Comparison of ENCODE assay signal across 15 mouse cellular contexts in genomic region chr6:107923528-107924199, GRCm38 (mm10).
DNase-seq lines count a peak whose midpoint lies in the region; ATAC-seq and TF ChIP-seq lines count a peak whose summit lies in the region.
"Had no signal": no experiment of that assay in that cellular context is flagged by ENCODE, and none has a peak within 500 bp of the region (broad histone marks: within the 10 kb centered on the region; RNA-seq: fewer than 3 reads in every experiment).

No protein-coding gene starts in this region.

- H3K9me3 ChIP-seq in hindbrain, embryonic 11.5 days (ENCODE audit: control insufficient read depth, low read length): no peaks in the 10 kb centered on the region
- H3K9me3 ChIP-seq in hindbrain, embryonic 10.5 days: no peaks in the 10 kb centered on the region
- no peaks in the 10 kb centered on the region for H3K9me3 ChIP-seq in forebrain, embryonic 14.5 days (replicated peaks; ENCODE audit: control insufficient read depth, low read length)
- no peaks in the 10 kb centered on the region for H3K9me3 ChIP-seq in hindbrain, postnatal 0 days (ENCODE audit: low read length)

- no peaks in the 10 kb centered on the region for H3K4me1 ChIP-seq in hindbrain, embryonic 11.5 days (replicated peaks; ENCODE audit: control insufficient read depth, insufficient read depth, low read length)
- no peaks in the 10 kb centered on the region for H3K4me1 ChIP-seq in hindbrain, embryonic 10.5 days (replicated peaks)
- no peaks in the 10 kb centered on the region for H3K4me1 ChIP-seq in forebrain, embryonic 14.5 days (ENCODE audit: control insufficient read depth, insufficient read depth, low read length)
- H3K4me1 ChIP-seq in hindbrain, postnatal 0 days (ENCODE audit: insufficient read depth, low read length): no peaks in the 10 kb centered on the region

- H3K27ac ChIP-seq in hindbrain, embryonic 11.5 days (ENCODE audit: low read depth, low read length): no peak overlapping the region
- H3K27ac ChIP-seq in hindbrain, embryonic 10.5 days: no peak overlapping the region
- H3K27ac ChIP-seq in forebrain, embryonic 14.5 days (ENCODE audit: low read depth, low read length): no peak overlapping the region
- peak overlapping the region; percentile 36; the same call in 1 of the 2 replicates for H3K27ac ChIP-seq in hindbrain, postnatal 0 days
- H3K27ac ChIP-seq: liver, embryonic 14.5 days had no signal

- H3K27me3 ChIP-seq in hindbrain, embryonic 11.5 days (ENCODE audit: control insufficient read depth, insufficient read depth, low read length): no peaks in the 10 kb centered on the region
- no peaks in the 10 kb centered on the region for H3K27me3 ChIP-seq in hindbrain, embryonic 10.5 days (ENCODE audit: insufficient read depth, poor library complexity, severe bottlenecking)
- no peaks in the 10 kb centered on the region for H3K27me3 ChIP-seq in forebrain, embryonic 14.5 days (replicated peaks; ENCODE audit: control insufficient read depth, insufficient read depth, low read length)
- H3K27me3 ChIP-seq in hindbrain, postnatal 0 days (ENCODE audit: insufficient read depth, low read length): no peaks in the 10 kb centered on the region

- H3K4me2 ChIP-seq in hindbrain, embryonic 11.5 days (replicated peaks; ENCODE audit: low read depth, low read length): no peak overlapping the region
- H3K4me2 ChIP-seq in forebrain, embryonic 14.5 days (ENCODE audit: low read length): no peak overlapping the region
- peak overlapping the region; percentile 24 for H3K4me2 ChIP-seq in hindbrain, postnatal 0 days (ENCODE audit: low read depth, low read length)

- H3K4me3 ChIP-seq in hindbrain, embryonic 11.5 days (ENCODE audit: low read depth, low read length): no peak overlapping the region
- H3K4me3 ChIP-seq in hindbrain, embryonic 10.5 days: no peak overlapping the region
- no peak overlapping the region for H3K4me3 ChIP-seq in forebrain, embryonic 14.5 days (ENCODE audit: low read depth, low read length)
- H3K4me3 ChIP-seq in hindbrain, postnatal 0 days (ENCODE audit: low read length): no peak overlapping the region

- no peaks in the 10 kb centered on the region for H3K36me3 ChIP-seq in hindbrain, embryonic 11.5 days (ENCODE audit: control insufficient read depth, insufficient read depth, low read length)
- H3K36me3 ChIP-seq in hindbrain, embryonic 10.5 days: no peaks in the 10 kb centered on the region
- H3K36me3 ChIP-seq in forebrain, embryonic 14.5 days (ENCODE audit: control insufficient read depth, insufficient read depth, low read length): no peaks in the 10 kb centered on the region
- H3K36me3 ChIP-seq in hindbrain, postnatal 0 days (ENCODE audit: insufficient read depth, low read length): no peaks in the 10 kb centered on the region

- peak; percentile 22 for TF ChIP-seq CTCF in hindbrain, postnatal 0 days (IDR thresholded peaks at IDR 0.05; ENCODE audit: low read depth)

- ATAC-seq in hindbrain, embryonic 11.5 days (ENCODE audit: low FRiP score): peak; percentile 79
- ATAC-seq in forebrain, embryonic 14.5 days: peak; percentile 76; the same call in 1 of the 2 replicates
- peak; percentile 93 for ATAC-seq in hindbrain, postnatal 0 days
- ATAC-seq: intestine, embryonic 16.5 days had no signal

- 72% methylated on average over 12 of the region's 12 CpGs for WGBS in hindbrain, embryonic 11.5 days
- whole genome bisulfite sequencing in hindbrain, embryonic 10.5 days: 81% methylated on average over 12 of the region's 12 CpGs
- 50% methylated on average over 12 of the region's 12 CpGs for WGBS in forebrain, embryonic 14.5 days
- 38% methylated on average over 12 of the region's 12 CpGs for WGBS in hindbrain, postnatal 0 days

- DNase-seq in hindbrain, embryonic 11.5 days (ENCODE audit: low spot score): peak; percentile 19
- no peak for DNase-seq in hindbrain, embryonic 10.5 days (ENCODE audit: low spot score)
- peak; percentile 34 for DNase-seq in forebrain, embryonic 14.5 days (ENCODE audit: low spot score)
- DNase-seq in hindbrain, postnatal 0 days (ENCODE audit: low spot score): peak; percentile 55
- DNase-seq in retina, embryonic 14.5 days (ENCODE audit: low spot score): peak; percentile 83
- DNase-seq in urinary bladder, adult 18-20 months (ENCODE audit: low spot score in 2 of 2): no peak
- no peak for DNase-seq in MN1 (ENCODE audit: low spot score)
- DNase-seq: cerebellum, adult 2 months; kidney, postnatal 14 days; layer of hippocampus, adult 9-11 months; lung, postnatal 10 days; right cerebral cortex, postnatal 4 days; thymus, adult 18-20 months had no signal

- H3K9ac ChIP-seq in hindbrain, embryonic 11.5 days (ENCODE audit: low read depth, low read length): no peak overlapping the region
- no peak overlapping the region for H3K9ac ChIP-seq in forebrain, embryonic 14.5 days (ENCODE audit: low read length)
- H3K9ac ChIP-seq in hindbrain, postnatal 0 days (replicated peaks; ENCODE audit: low read length): no peak overlapping the region
- H3K9ac ChIP-seq: liver, embryonic 14.5 days had no signal

Comparison
In these comparisons a context has a peak if more than half of its experiments do, and no peak if none do; other contexts are left out.
1. DNase-seq: peak in hindbrain, embryonic 11.5 days (single experiment), forebrain, embryonic 14.5 days (single experiment), hindbrain, postnatal 0 days (single experiment) and retina, embryonic 14.5 days (single experiment); none in hindbrain, embryonic 10.5 days (single experiment), urinary bladder, adult 18-20 months (0 of 2) and MN1 (single experiment).
2. Peak in every context shown above with its lines, with median percentiles within 50 percentile points of each other: ATAC-seq.